Mouse (Mus musculus) intestine, postnatal 0 days (tissue): ENCODE data around the gene Olfr1431. TPM values are rescaled to one million over a fixed set of nuclear protein-coding genes. Genes with fewer than 3 reads are reported as not detected.
"Not testable (repeated sequence)": the region's sequence is repeated elsewhere in the genome, so short reads cannot be mapped to it uniquely, and the experiment has no call there.

Experiments
- ATAC-seq: fragments of 200-750 bp; cut with Nextera tagmentation; 2 replicates; pipeline ENCODE4 v1.8.0; 2017; ENCODE audit warnings: mild to moderate bottlenecking, moderate TSS enrichment, moderate library complexity
- H3K27ac ChIP-seq: fragments of 300-500 bp; sonication (generic); 2 replicates; pipeline ENCODE4 v1.5.1; 2014; ENCODE audit warnings: mild to moderate bottlenecking, low read depth, low read length, moderate library complexity
- H3K27me3 ChIP-seq: fragments of 300-500 bp; sonication (generic); replicated peaks from 2 replicates; pipeline ENCODE4 v1.6.1; 2014; ENCODE audit warnings: low read length, mixed read lengths; ENCODE audit not compliant: control insufficient read depth, insufficient read depth
- H3K36me3 ChIP-seq: fragments of 300-500 bp; sonication (generic); 2 replicates; pipeline ENCODE4 v1.6.1; 2014; ENCODE audit warnings: mild to moderate bottlenecking, moderate library complexity; ENCODE audit not compliant: control insufficient read depth, insufficient read depth
- H3K4me1 ChIP-seq: fragments of 300-500 bp; sonication (generic); replicated peaks from 2 replicates; pipeline ENCODE4 v1.6.1; 2014; ENCODE audit warnings: antibody characterized with exemption, low read length, mixed read lengths; ENCODE audit not compliant: control insufficient read depth, insufficient read depth
- H3K4me2 ChIP-seq: fragments of 300-500 bp; sonication (generic); replicated peaks from 2 replicates; pipeline ENCODE4 v1.6.1; 2014; ENCODE audit warnings: low read depth, mild to moderate bottlenecking, moderate library complexity
- H3K4me3 ChIP-seq: fragments of 300-500 bp; sonication (generic); 2 replicates; pipeline ENCODE4 v1.5.1; 2014; ENCODE audit warnings: low read depth, low read length
- H3K9ac ChIP-seq: fragments of 300-500 bp; sonication (generic); 2 replicates; pipeline ENCODE4 v1.6.1; 2014; ENCODE audit warnings: mild to moderate bottlenecking, low read depth, low read length
- H3K9me3 ChIP-seq: fragments of 300-500 bp; sonication (generic); 2 replicates; pipeline ENCODE4 v1.6.1; 2016; ENCODE audit warnings: mixed run types; ENCODE audit not compliant: control insufficient read depth
- CTCF ChIP-seq: sonication (generic); IDR thresholded peaks from 2 replicates; pipeline ENCODE4 v1.5.1; 2016; ENCODE audit warnings: low read depth, mild to moderate bottlenecking, control low read depth, antibody characterized with exemption, moderate library complexity
- WGBS: fragments of 180-500 bp; shearing (Covaris S2); extraction: QIAGEN DNeasy Blood & Tissue Kit; methylation state at CpG from one replicate; pipeline ENCODE4 v1.1.7; 2014; 5-methylcytosine and 5-hydroxymethylcytosine counted together
- polyA plus RNA-seq: library from polyadenylated mRNA; unstranded; fragments of >200 nt; fragmentation: Nextera tagmentation; extraction: Ambion mirVana; gene quantifications from 2 replicates; pipeline ENCODE4 v1.2.1, GENCODE M21; 2015

The Olfr1431 gene
- polyA plus RNA-seq, result not detected in 2 replicates

- H3K9me3 ChIP-seq, result no peaks in the 10 kb centered on the region
- no peak within 1 kb of the TSS for H3K4me3 ChIP-seq
- no peak within 1 kb of the TSS for H3K27ac ChIP-seq
- H3K4me1 ChIP-seq, result no peaks in the 10 kb centered on the region
- no peak for ATAC-seq
- H3K9ac ChIP-seq, result no peak within 1 kb of the TSS
- no peak for TF ChIP-seq CTCF
- no peaks in the 10 kb centered on the region for H3K36me3 ChIP-seq
- H3K27me3 ChIP-seq, result no peaks in the 10 kb centered on the region
- no peak within 1 kb of the TSS for H3K4me2 ChIP-seq
- 74% methylated on average over 1 of the region's 1 CpGs for WGBS
Observed at GRCm38 (mm10) chr19:12200334-12200733, at the start of gene Olfr1431. TSS of gene Olfr1431 (plus strand) at chr19:12200634.

GRCm38 (mm10) chr19:12170062-12170599 lies 30.3 kb upstream of the Olfr1431 start, which contains the start of gene Olfr1555-ps1:
TSS of gene Olfr1555-ps1 (minus strand) at chr19:12170112.
- H3K4me2 ChIP-seq, H3K27me3 ChIP-seq, H3K36me3 ChIP-seq, H3K4me3 ChIP-seq, H3K4me1 ChIP-seq, H3K9ac ChIP-seq, H3K9me3 ChIP-seq, H3K27ac ChIP-seq, ATAC-seq: not testable (repeated sequence)
- 20% methylated on average over 1 of the region's 1 CpGs for WGBS

- 77% methylated on average over 5 of the region's 5 CpGs for WGBS
Observed at GRCm38 (mm10) chr19:12175431-12175830, 25.0 kb upstream of the Olfr1431 start.

GRCm38 (mm10) chr19:12199076-12199475 lies 1.4 kb upstream of the Olfr1431 start:
- not testable (repeated sequence) for H3K4me1 ChIP-seq, H3K27me3 ChIP-seq, H3K36me3 ChIP-seq, H3K4me3 ChIP-seq, H3K4me2 ChIP-seq, H3K9ac ChIP-seq, H3K27ac ChIP-seq, H3K9me3 ChIP-seq, ATAC-seq
- WGBS, result 87% methylated on average over 4 of the region's 4 CpGs

More at GRCm38 (mm10) chr19:12175431-12175830, 25.0 kb upstream of the Olfr1431 start:
- H3K27ac ChIP-seq, H3K4me1 ChIP-seq, H3K36me3 ChIP-seq, H3K27me3 ChIP-seq, ATAC-seq, H3K4me3 ChIP-seq, H3K4me2 ChIP-seq, H3K9ac ChIP-seq, H3K9me3 ChIP-seq: not testable (repeated sequence)

GRCm38 (mm10) chr19:12232496-12232895 lies 32.1 kb downstream of the Olfr1431 start, which contains the start of gene Olfr1432:
TSS of gene Olfr1432 (minus strand) at chr19:12232596.
- H3K4me3 ChIP-seq, H3K4me2 ChIP-seq, H3K9ac ChIP-seq, ATAC-seq, H3K9me3 ChIP-seq, H3K27ac ChIP-seq, H3K27me3 ChIP-seq, H3K4me1 ChIP-seq, H3K36me3 ChIP-seq: not testable (repeated sequence)

GRCm38 (mm10) chr19:12241559-12241958 lies 41.1 kb downstream of the Olfr1431 start, which contains the start of gene Olfr262:
TSS of gene Olfr262 (minus strand) at chr19:12241659.
- Histone ChIP-seq H3K9ac (no peak within 1 kb of the TSS), H3K36me3 (no peaks in the 10 kb centered on the region), H3K9me3 (no peaks in the 10 kb centered on the region), H3K4me3 (no peak within 1 kb of the TSS), H3K27me3 (no peaks in the 10 kb centered on the region), H3K27ac (no peak within 1 kb of the TSS), H3K4me1 (no peaks in the 10 kb centered on the region), H3K4me2 (no peak within 1 kb of the TSS)
- ATAC-seq, result no peak
- 82% methylated on average over 1 of the region's 1 CpGs for WGBS
- TF ChIP-seq CTCF, result no peak

GRCm38 (mm10) chr19:12260732-12261131 lies 60.3 kb downstream of the Olfr1431 start, which contains the start of gene Olfr235:
TSS of gene Olfr235 (plus strand) at chr19:12261032.
- no peak for ATAC-seq
- Histone ChIP-seq H3K9ac (no peak within 1 kb of the TSS), H3K4me2 (no peak within 1 kb of the TSS), H3K27me3 (no peaks in the 10 kb centered on the region), H3K4me3 (no peak within 1 kb of the TSS), H3K4me1 (no peaks in the 10 kb centered on the region), H3K9me3 (no peaks in the 10 kb centered on the region), H3K27ac (no peak within 1 kb of the TSS), H3K36me3 (no peaks in the 10 kb centered on the region)
- TF ChIP-seq CTCF, result no peak
- 51% methylated on average over 1 of the region's 1 CpGs for whole genome bisulfite sequencing

Other genes starting within 250 kb of the Olfr1431 start
- 6.2 and 6.9 TPM in 2 replicates for gene Osbp, start 234.7 kb upstream of the Olfr1431 start, polyA plus RNA-seq
- gene Olfr1423, start 159.3 kb upstream of the Olfr1431 start, polyA plus RNA-seq, result not detected in 2 replicates
- gene Olfr1424, start 138.0 kb upstream of the Olfr1431 start, polyA plus RNA-seq, result not detected in 2 replicates
- gene Olfr1425, start 122.9 kb upstream of the Olfr1431 start, polyA plus RNA-seq, result not detected in 2 replicates
- gene Olfr1426, start 108.6 kb upstream of the Olfr1431 start, polyA plus RNA-seq, result not detected in 2 replicates
- gene Olfr1427, start 97.3 kb upstream of the Olfr1431 start, polyA plus RNA-seq, result not detected in 2 replicates
- not detected in 2 replicates for gene Olfr1428, start 84.7 kb upstream of the Olfr1431 start, polyA plus RNA-seq
- not detected in 2 replicates for gene Olfr76, start 77.4 kb upstream of the Olfr1431 start, polyA plus RNA-seq
- gene Olfr1555-ps1, start 30.5 kb upstream of the Olfr1431 start, polyA plus RNA-seq, result 0.05 TPM in 1 of 2 replicates, not detected in the other
- not detected in 2 replicates for gene Olfr1432, start 32.0 kb downstream of the Olfr1431 start, polyA plus RNA-seq
- not detected in 2 replicates for gene Olfr262, start 41.0 kb downstream of the Olfr1431 start, polyA plus RNA-seq
- not detected in 2 replicates for gene Olfr235, start 60.4 kb downstream of the Olfr1431 start, polyA plus RNA-seq
- gene Olfr1434, start 79.2 kb downstream of the Olfr1431 start, polyA plus RNA-seq, result not detected in 2 replicates
- not detected in 2 replicates for gene Olfr1436, start 98.5 kb downstream of the Olfr1431 start, polyA plus RNA-seq
- gene Olfr1437, start 124.5 kb downstream of the Olfr1431 start, polyA plus RNA-seq, result not detected in 2 replicates
- not detected in 2 replicates for gene Olfr1438-ps1, start 135.3 kb downstream of the Olfr1431 start, polyA plus RNA-seq
- not detected in 2 replicates for gene Olfr1440, start 186.6 kb downstream of the Olfr1431 start, polyA plus RNA-seq
- not detected in 2 replicates for gene Olfr1441, start 216.8 kb downstream of the Olfr1431 start, polyA plus RNA-seq
- not detected in 2 replicates for gene Pfpl, start 227.3 kb downstream of the Olfr1431 start, polyA plus RNA-seq